Mouse (Mus musculus) liver, embryonic 18 days (tissue): ENCODE results near the gene St8sia1. TPM values are rescaled to one million over a fixed set of nuclear protein-coding genes. Genes with fewer than 3 reads are reported as not detected.

Experiments
- polyA plus RNA-seq: library from polyadenylated mRNA; depleted of rRNA; stranded (reverse); fragments of >200 nt; gene quantifications from 2 replicates; pipeline ENCODE4 v1.2.3, GENCODE M21; 2012; rRNA removed

The St8sia1 gene
- 0.04 and 0.07 TPM in 2 replicates for polyA plus RNA-seq

GRCm38 (mm10) chr6:142964076-142964530 is at the start of gene St8sia1:
TSS of gene St8sia1 (minus strand) at chr6:142964452.

GRCm38 (mm10) chr6:142804402-142804801 is 159.8 kb downstream of the St8sia1 start, which contains the start of gene Sult6b2:
TSS of gene Sult6b2 (minus strand) at chr6:142804502.

Other genes with a start within 250 kb of the St8sia1 start
- gene Cmas, start 207.8 kb downstream of the St8sia1 start, polyA plus RNA-seq, result 60.1 and 61.8 TPM in 2 replicates
- gene Sult6b2, start 159.9 kb downstream of the St8sia1 start, polyA plus RNA-seq, result 0.02 TPM in 1 of 2 replicates, not detected in the other
- 9.6 and 12.0 TPM in 2 replicates for gene C2cd5, start 135.7 kb upstream of the St8sia1 start, polyA plus RNA-seq
- gene Etnk1, start 202.8 kb upstream of the St8sia1 start, polyA plus RNA-seq, result 18.7 and 19.3 TPM in 2 replicates